Mouse (Mus musculus): Measurements from ENCODE around the gene Pdlim1. TPM values are rescaled to one million over a fixed set of nuclear protein-coding genes. Genes with fewer than 3 reads are reported as not detected.
A peak's percentile ranks its signal among the peaks of the same experiment; 100 is the strongest.
"Not testable (repeated sequence)": the region's sequence is repeated elsewhere in the genome, so short reads cannot be mapped to it uniquely, and the experiment has no call there.

Gene Pdlim1
- total RNA-seq, 2 experiments from 2014 or later = 13.1 to 14.3 TPM

DNA sequence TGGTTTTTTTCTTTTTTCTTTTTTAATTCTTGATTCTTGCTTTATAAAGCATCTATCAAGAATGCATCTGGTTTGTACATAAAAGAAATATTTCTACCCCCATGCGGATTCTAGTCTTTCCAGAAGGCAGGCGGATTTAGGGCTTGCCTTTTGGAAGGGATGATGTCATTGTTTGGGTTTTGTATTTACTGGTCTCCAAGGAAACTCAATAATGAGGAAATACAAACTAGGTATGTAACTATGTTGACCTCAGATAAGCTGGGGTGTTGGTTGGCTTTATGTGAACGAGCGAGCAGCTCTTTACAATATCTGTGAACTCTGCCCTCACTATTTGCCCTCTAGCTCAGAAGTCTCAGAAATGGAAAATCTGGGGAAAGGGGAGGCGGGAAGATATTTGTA is 24.4 kb downstream of the Pdlim1 start:
- DNase-seq (ENCODE audit: extremely low spot score in 1 of 2, low spot score in 1 of 2) = no peak

DNA sequence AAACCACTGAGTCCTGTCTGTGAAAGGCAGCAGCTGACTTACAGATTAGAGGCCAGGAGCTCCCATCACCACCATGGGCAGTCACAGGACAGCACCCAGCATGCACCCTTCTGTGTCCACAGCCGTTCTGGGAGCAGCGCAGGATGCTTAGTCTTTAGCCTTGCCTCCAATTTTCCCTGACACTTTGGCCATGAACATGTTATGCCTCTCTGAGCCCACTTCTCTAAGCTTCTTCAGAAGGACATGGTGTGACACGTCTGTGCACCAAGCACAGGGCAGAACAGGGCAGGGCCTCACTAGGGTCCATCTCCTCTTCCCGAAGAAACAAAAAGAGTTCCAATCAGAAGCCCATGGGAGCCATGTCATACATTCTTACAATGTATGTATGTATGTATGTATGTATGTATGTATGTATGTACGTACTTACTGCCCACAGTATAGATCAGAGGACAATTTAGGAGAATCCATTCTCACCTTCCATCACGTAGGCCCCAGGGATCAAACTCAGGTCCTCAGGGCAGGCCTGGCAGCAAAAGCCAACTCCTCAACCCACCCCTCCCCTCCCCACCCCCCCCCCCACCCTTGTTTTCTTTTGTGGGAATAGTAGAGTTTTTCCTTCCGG is 24.9 kb downstream of the Pdlim1 start:
- DNase-seq (ENCODE audit: extremely low spot score in 1 of 2, low spot score in 1 of 2) = no peak

DNA sequence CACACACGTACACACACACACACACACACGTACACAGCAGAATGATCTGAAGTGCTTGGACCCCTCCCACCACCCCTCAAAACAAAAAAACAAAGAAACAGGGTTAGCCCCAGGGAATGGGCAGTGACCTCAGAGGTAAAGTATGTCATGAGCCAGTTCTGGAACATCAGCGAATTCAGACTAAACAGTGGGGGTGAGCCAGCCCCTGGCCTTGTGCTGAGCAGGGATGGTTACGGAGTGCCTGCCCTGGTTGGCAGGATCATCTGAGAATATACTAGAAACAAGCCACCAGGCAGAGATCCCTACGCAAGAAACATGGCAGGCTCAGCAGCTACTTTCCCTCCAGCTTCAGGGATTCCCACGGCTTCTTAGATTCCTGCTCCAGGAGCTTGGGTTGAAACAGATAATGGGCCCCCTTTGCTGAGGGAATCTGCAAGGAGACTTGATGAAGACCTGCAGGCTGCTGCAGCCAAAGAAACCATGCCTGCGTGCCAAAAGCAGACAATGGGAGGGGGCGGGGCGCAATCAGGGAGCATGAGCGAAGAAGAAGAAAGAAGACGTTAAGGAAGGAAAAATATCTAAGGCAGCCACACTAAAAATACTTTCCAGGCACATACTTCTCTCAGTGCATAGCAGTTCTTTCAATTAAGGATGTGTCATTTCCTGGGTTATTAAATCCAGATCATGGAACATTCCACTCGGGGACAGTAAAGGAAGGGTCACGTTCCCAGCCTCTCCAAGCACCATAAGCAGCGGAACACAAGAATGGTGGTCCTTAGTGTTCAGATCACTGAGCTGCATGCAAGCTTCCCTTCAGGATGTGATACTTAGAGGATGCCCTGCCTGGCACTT is 30.6 kb downstream of the Pdlim1 start:
- peak in 1 of 2 experiments; percentile 21 for DNase-seq (ENCODE audit: extremely low spot score in 1 of 2, low spot score in 1 of 2)

DNA sequence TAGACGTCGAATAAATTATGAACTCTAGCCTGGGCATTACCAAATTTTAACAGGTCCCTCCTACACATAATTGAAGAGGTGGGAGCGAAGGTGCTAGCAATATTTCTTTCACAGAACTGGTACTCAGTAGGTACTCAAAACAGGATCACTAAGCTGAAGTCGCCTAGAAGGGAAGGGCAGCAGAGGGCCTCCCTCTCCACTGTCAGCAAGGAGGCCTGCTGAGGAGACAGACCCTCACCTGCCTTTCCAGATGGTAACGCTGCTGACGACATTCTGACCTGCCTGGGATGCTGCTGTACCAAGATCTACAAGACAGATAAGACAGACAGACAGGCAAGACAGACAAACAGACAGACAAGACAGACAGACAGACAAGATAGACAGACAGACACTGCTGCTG is 31.3 kb downstream of the Pdlim1 start:
- no peak for DNase-seq (ENCODE audit: extremely low spot score in 1 of 2, low spot score in 1 of 2)

DNA sequence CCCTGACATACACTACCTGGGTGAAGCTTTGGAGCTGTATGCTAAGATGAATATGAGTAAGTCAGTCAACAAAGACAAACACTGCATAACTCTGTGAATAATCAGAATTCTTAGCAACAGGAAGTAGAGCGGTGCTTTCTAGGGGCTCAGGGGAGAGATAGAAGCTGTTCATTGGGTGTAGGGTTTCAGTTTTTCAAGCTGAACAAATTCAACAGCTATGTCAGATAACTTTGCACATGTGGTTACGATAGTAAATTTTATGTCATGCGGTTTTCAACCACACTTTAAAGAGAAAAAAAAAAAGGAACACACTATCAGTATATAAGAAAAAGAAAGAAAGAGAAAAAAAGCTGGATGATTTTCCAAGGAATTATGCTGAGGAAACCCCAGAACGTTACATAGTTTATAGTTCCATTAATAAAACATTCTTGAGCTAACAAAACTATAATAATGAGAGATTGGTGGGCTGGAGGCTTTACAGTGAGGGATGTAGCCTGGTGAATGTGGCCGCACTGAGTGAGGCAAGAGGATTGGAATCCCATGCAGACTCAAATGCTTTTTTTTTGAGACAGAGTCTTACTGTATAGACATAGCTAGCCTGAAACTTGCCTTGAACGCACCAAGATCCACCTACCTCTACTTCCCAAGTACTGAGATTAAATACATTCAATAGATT is 33.3 kb downstream of the Pdlim1 start:
- no peak for DNase-seq (ENCODE audit: extremely low spot score in 1 of 2, low spot score in 1 of 2)

DNA sequence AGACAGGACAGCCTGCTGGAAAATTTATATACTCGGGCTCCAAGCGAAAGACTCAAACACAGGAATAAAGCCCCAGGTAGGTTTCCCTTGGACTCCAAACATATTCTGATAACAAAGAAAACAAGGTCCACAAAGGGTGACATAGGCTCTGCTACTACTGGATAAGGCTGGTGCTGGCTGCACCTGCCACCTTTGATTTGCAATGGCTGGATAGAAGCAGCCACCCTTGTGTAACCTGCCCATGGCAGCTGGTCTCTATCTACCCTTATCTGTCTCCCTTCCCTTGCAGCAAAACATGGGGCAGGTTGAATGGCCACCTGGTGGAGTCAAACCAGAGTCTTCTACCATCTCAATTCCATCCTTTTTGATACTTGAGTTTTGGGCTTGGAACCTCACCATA is 39.1 kb downstream of the Pdlim1 start:
- DNase-seq (ENCODE audit: extremely low spot score in 1 of 2, low spot score in 1 of 2) = no peak

DNA sequence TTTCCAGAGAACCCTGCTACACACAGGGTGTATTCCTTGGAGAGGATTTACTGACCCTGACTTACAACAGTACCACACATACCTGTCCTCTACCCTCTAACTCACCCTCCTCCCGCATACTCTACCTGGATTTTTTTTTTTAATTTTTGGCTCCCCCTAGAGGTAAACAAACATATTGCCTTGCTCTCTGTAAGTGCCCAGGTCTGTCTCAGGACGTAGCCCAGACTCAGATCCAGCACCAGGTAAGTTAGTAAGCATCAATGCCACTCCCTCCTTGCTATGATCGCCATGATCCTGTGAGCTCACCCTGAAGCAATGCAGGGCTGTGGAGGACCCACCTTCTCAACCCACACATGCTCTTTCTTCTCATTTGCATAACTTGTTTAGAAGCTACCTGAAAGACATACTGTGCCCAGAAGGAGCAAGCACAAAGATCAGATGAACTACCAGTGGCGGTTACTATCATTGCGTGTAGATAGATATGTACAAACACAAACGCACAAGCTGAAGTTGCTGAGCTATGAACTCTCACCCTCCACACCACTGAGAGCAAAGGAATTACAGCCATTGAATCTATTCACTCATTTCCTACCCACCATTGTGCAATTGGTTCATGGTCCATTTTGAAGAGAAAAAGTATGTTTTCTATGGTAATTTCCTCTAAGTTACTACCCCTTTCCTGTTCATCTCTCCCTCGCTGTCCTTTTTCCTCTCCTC is 39.7 kb downstream of the Pdlim1 start:
- no peak for DNase-seq (ENCODE audit: extremely low spot score in 1 of 2, low spot score in 1 of 2)

DNA sequence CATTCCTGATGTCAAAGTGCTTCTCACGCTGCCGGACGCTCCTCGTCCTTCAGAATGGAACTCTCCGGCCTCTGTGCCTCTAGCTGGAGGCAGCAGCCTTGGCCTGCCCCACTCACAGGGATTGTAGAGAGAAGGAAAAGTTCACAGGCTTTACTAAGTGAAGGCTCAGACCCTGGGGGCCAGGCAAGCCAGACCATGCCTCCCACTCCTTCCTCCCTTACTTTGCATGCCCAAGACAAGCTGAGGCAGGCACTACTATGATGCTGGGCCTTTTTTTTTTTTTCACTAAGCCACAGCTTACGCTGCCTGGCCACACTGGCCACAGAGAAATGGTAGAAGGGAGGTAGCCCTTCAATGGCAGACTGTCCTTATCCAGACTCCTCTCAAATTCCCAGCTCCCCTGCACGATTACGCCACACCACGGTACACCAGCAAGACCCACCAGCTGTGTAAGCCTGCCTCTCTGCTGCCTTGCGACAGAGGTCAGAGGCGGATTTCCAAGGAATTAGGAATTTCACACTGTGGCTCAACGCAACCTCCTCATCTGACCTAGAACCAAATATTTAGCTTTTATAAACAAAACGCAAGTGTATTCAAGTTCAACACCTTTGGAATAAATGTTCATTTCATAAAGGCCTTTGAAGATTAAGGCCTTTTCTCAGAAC is 40.4 kb downstream of the Pdlim1 start:
- DNase-seq (ENCODE audit: extremely low spot score in 1 of 2, low spot score in 1 of 2) = no peak

DNA sequence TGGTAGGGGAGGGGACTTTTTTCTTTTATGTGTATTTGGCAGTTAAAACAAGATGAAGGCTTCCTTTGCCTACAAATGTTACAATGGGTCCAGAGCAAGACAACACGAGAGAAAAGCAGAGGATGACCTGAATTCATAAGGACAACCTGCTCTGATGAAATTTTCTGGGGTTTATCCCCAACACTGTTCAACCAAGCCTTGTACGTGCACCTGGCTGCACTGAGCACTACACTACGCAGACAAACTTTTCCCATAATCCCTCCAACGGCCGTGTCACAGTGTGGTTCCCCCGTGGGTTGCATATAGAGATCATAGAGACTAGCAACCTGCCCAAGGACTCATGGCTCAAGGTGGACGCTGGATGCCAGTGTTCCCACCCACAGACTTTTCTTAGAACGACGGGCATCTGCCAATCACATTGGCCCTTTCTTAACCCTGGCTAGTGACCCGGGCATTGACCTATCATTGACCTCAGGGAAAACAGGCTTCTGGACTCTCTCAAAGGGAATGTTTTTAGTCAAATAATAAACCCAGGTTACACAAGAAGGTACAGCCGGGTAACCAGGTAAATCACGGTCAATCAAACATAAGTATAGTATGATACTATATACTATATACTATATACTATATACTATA is 45.0 kb downstream of the Pdlim1 start:
- no peak for DNase-seq (ENCODE audit: extremely low spot score in 1 of 2, low spot score in 1 of 2)

DNA sequence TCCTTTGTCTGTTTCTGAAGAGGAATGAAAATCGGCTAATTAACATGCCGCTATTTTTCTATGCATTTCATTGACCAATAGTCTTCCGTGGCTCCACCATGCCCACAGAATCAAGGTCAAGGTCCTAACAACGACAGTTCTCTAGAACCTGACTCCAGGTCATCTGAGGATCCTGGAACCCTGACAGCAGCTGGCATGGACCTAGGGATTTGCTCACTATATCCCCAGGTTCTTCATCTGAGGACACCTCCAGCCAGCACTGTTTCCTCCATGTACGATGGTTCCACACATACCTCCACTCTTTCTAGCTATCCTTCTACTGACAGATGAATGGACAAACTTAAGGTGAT is 45.9 kb downstream of the Pdlim1 start:
- DNase-seq (ENCODE audit: extremely low spot score in 1 of 2, low spot score in 1 of 2) = no peak

DNA sequence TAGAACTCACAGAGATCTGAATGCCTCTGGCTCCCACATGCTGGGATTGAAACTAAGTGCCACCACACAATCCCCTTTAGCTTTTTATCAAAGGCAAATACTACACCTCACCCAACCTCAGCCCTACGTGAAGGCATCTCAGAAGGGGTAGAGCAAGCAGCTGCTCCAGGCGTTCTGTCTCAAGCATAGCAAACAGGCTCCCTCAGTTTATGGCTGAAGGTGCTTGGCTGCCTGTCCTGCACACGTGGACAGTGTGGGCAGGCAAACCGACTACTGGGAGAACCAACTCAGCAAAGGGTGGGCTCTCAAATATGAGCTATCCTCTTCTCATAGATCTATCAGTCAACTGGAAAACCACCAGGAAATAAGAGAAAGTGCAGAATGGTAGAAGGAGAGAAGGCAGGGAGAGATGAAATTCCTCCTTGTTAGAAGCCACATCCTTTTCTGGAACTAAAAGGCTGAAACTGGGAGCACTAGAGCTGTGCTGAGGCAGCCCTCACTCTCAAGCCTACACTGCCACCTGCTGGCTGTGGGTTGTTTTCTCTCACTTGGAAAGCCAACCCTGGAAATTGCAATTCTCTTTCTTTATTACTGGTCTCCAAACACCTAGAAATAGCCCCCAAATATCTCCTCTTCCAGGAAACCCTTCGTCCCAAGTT is 46.4 kb downstream of the Pdlim1 start:
- peak; percentile 73 to 95 for DNase-seq (ENCODE audit: extremely low spot score in 1 of 2, low spot score in 1 of 2)

DNA sequence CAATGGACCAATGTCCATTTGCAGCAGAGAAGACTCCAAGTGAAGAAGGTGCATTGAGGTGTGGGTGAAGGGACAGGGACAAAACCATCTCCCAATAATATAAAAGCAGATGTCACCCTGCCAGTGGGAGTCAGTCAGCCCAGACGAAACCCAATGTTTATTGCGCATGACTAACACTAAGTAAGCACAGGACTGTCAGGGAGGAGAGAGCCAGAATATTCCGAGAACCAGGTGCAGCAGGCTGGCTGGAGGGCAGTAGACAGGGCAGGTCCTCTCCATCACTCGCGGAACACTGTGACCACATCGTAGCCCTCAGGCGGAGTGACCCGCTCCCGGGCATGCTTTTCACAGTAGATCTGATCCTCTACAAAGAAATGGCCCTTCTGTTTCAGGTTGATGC is 49.3 kb downstream of the Pdlim1 start:
- not testable (repeated sequence) for DNase-seq (ENCODE audit: extremely low spot score in 1 of 2, low spot score in 1 of 2)

DNA sequence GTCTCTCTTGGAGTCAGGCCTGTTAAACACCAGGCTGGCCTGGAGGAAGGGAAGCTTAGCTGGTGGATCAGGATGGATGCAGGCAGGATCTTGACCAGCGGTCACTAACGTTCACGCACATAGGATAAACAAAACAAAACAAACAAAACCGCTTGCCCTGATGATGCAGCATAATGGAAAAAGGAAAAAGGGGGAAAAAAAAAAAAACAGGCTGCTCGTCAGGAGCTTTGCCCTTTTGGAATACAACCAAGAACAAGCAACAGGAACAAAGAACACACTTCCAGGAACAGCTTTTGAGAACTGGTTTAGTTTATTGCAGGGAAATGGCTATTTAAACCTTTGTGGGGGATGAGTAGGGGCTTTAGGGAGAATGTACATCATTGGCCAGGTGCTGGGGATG is 50.8 kb downstream of the Pdlim1 start:
- DNase-seq (ENCODE audit: extremely low spot score in 1 of 2, low spot score in 1 of 2) = no peak

DNA sequence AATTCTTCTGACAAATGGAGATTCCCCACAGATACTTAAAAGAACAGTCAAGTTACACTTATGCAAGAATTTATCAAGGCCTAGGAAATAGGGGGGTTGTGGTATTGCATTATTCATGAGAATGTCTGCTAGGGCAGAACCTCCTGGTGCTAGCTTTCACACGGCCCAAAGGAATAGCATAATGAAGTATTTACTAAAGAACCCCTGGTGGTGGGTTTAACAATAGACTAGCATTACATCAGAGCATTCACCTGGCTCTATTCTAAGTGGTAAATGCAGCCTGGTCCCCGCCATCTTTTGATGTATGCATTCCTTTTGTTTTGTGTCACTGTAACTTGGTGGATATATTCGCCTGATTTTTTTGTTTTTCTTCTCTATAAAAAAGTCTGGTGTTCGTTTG is 68.7 kb downstream of the Pdlim1 start:
- DNase-seq (ENCODE audit: extremely low spot score in 1 of 2, low spot score in 1 of 2) = not testable (repeated sequence)

DNA sequence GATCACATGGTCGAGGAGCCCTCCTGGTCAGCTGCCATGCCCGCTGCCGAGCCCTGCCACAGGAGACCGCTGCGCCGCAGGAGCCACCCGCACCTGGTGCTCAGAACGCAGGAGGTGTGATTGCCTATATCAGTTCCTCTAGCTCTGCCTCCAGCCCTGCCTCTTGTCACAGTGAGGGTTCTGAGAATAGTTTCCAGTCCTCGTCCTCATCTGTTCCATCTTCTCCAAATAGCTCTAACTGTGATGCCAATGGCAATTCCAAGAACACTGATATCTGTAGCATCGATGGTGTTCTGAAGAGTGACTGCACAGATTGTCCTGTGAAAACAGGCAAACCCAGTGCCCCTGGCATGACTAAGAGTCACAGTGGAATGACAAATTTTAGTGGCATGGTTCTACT is 81.0 kb downstream of the Pdlim1 start:
- DNase-seq (ENCODE audit: extremely low spot score in 1 of 2, low spot score in 1 of 2) = no peak

DNA sequence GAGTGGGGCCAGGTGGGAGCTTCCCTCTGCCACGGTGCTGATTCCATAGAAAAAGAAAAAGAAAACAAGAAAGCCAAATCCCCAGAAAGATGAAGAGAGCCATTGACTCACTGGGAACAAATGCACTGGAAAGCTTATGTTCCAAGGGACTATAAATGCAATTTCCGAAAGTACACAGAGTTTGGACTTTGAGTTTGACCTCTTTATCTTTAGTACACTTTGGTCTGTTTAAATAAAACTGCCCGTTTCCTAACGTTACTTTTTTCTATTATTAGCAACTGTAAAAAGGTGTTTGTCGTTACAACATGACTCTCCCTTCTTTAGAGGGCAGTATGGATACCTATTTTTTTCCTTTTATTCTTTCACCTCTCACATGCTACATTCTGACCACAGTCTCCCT is 84.5 kb downstream of the Pdlim1 start, which contains the start of gene Cyp2c70:
Gene Cyp2c70 (minus strand): TSS at position 174 of the 400 bp plus-strand sequence.
- no peak for DNase-seq (ENCODE audit: extremely low spot score in 1 of 2, low spot score in 1 of 2)

DNA sequence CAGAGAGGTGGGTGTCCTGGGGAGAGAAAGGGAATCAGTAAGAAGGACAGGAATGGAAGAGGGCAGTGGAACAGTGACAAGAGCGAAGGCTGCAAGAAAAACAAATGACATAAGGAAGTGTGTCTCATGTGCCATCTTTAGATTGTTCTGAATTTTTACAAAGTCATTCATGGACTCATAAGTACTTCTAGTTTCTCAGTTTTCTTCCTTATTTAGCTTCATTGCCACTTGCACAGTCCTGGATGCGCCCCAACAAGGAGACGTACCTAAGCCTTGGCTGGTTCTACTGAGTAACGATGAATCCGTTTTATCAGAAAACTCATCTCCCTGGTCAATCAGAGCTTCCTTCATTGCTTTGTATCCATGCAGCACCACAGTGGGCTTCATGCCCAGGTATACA is 88.0 kb downstream of the Pdlim1 start:
- no peak for DNase-seq (ENCODE audit: extremely low spot score in 1 of 2, low spot score in 1 of 2)

DNA sequence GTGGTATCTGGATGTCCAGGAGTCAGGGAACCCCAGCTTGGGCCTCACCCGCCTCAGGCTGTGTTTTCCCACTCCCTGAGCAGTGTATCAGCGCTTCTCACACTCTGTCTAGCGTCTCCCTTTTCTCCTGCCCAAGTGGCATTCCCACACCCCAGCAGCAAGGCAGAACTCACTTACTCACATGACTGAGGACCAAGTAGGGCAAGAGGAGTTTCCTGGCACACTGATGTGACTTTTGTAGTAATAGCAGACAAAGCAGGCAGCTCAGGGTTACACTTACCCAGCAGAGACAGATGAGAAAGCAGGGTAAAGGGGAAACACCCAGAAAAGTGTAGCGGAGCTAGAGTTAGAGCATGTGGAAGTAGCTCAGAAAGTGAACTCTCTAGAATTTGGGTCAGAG is 93.3 kb downstream of the Pdlim1 start:
- DNase-seq (ENCODE audit: extremely low spot score in 1 of 2, low spot score in 1 of 2) = no peak
